In genomic region chr13:70590248-70590762, GRCm38 (mm10) we compare ENCODE assay signal across 9 mouse cellular contexts. TPM values are rescaled to one million over a fixed set of nuclear protein-coding genes. Genes with fewer than 3 reads are reported as not detected.
DNase-seq lines count a peak whose midpoint lies in the region; ATAC-seq and TF ChIP-seq lines count a peak whose summit lies in the region.
"Had no signal": no experiment of that assay in that cellular context is flagged by ENCODE, and none has a peak within 500 bp of the region (broad histone marks: within the 10 kb centered on the region; RNA-seq: fewer than 3 reads in every experiment).

No protein-coding gene starts in this region.

- H3K4me3 ChIP-seq in stomach, postnatal 0 days (ENCODE audit: low read depth, low read length): no peak overlapping the region
- H3K4me3 ChIP-seq in forebrain, embryonic 15.5 days: no peak overlapping the region
- H3K4me3 ChIP-seq: liver, embryonic 15.5 days had no signal

- no peak overlapping the region for H3K9ac ChIP-seq in stomach, postnatal 0 days (ENCODE audit: low read length)
- H3K9ac ChIP-seq in forebrain, embryonic 15.5 days (replicated peaks): no peak overlapping the region
- H3K9ac ChIP-seq: liver, embryonic 15.5 days had no signal

- H3K27ac ChIP-seq in stomach, postnatal 0 days (replicated peaks): no peak overlapping the region
- H3K27ac ChIP-seq in forebrain, embryonic 15.5 days (replicated peaks): no peak overlapping the region
- H3K27ac ChIP-seq: liver, embryonic 15.5 days had no signal

- H3K4me1 ChIP-seq in stomach, postnatal 0 days (replicated peaks; ENCODE audit: control insufficient read depth, insufficient read depth): no peaks in the 10 kb centered on the region
- no peaks in the 10 kb centered on the region for H3K4me1 ChIP-seq in forebrain, embryonic 15.5 days
- H3K4me1 ChIP-seq: liver, embryonic 15.5 days had no signal

- no peaks in the 10 kb centered on the region for H3K9me3 ChIP-seq in stomach, postnatal 0 days (ENCODE audit: control insufficient read depth, low read length)
- H3K9me3 ChIP-seq in forebrain, embryonic 15.5 days: no peaks in the 10 kb centered on the region
- H3K9me3 ChIP-seq: liver, embryonic 15.5 days had no signal

- WGBS in stomach, postnatal 0 days: 76% methylated on average over 7 of the region's 7 CpGs
- WGBS in forebrain, embryonic 15.5 days: 85% methylated on average over 7 of the region's 7 CpGs

- no peak overlapping the region for H3K4me2 ChIP-seq in stomach, postnatal 0 days (replicated peaks; ENCODE audit: low read depth)
- H3K4me2 ChIP-seq in forebrain, embryonic 15.5 days (replicated peaks): no peak overlapping the region
- H3K4me2 ChIP-seq: liver, embryonic 15.5 days had no signal

- H3K27me3 ChIP-seq in stomach, postnatal 0 days (ENCODE audit: control insufficient read depth, insufficient read depth, low read length): no peaks in the 10 kb centered on the region
- H3K27me3 ChIP-seq in forebrain, embryonic 15.5 days: no peaks in the 10 kb centered on the region
- H3K27me3 ChIP-seq: liver, embryonic 15.5 days had no signal

- no peak for TF ChIP-seq EP300 in stomach, postnatal 0 days (optimal IDR thresholded peaks at IDR 0.05)

- ATAC-seq in stomach, postnatal 0 days (ENCODE audit: low FRiP score, low TSS enrichment): peak; percentile 35; the same call in 1 of the 2 replicates
- ATAC-seq in megakaryocyte progenitor cell, adult 5-6 weeks (replicated peaks; ENCODE audit: poor library complexity): no peak
- no peak for ATAC-seq in forebrain, embryonic 15.5 days (replicated peaks)

- no peak for TF ChIP-seq CTCF in stomach, postnatal 0 days (IDR thresholded peaks at IDR 0.05; ENCODE audit: low read depth)

- DNase-seq in urinary bladder, postnatal 14 days (ENCODE audit: low spot score): peak; percentile 58
- DNase-seq in urinary bladder, postnatal 4 days (ENCODE audit: low spot score in 2 of 2): no peak
- DNase-seq in cerebellum, postnatal 36 days: peak; percentile 75 to 82
- peak; percentile 27 to 58 for DNase-seq in kidney, adult 8-10 months
- no peak for DNase-seq in stomach, postnatal 0 days (ENCODE audit: low spot score)
- no peak for DNase-seq in embryo, embryonic 9.5 days (ENCODE audit: extremely low spot score)

- H3K36me3 ChIP-seq in stomach, postnatal 0 days (ENCODE audit: control insufficient read depth, insufficient read depth, low read length): peaks cover 26% of the 10 kb centered on the region
- H3K36me3 ChIP-seq in forebrain, embryonic 15.5 days: peaks cover 72% of the 10 kb centered on the region

RNA-seq across cellular contexts. Expression of gene Ice1, which starts 47.1 kb away (rescaled TPM):
- 6.0 and 7.3 TPM in 2 replicates for polyA plus RNA-seq in stomach, postnatal 0 days (2015; fragmentation: Nextera tagmentation; extraction: Ambion mirVana)
- 30.7 and 30.9 TPM in 2 replicates for total RNA-seq in megakaryocyte progenitor cell, adult 5-6 weeks (2015)
- total RNA-seq in megakaryocyte progenitor cell, adult 5-6 weeks (2017): 17.7 and 19.7 TPM in 2 replicates
- polyA plus RNA-seq in forebrain, embryonic 15.5 days (2015; fragmentation: Nextera tagmentation; extraction: Ambion mirVana): 31.3 and 31.4 TPM in 2 replicates

Comparison
In these comparisons a context has a peak if more than half of its experiments do, and no peak if none do; other contexts are left out.
1. DNase-seq: peak in urinary bladder, postnatal 14 days (single experiment), cerebellum, postnatal 36 days (2 of 2) and kidney, adult 8-10 months (2 of 2); none in urinary bladder, postnatal 4 days (0 of 2), stomach, postnatal 0 days (single experiment) and embryo, embryonic 9.5 days (single experiment).